Mouse (Mus musculus): ENCODE data around the gene Rab29.
"Not testable (repeated sequence)": the region's sequence is repeated elsewhere in the genome, so short reads cannot be mapped to it uniquely, and the experiment has no call there.

Rab29 gene

GRCm38 (mm10) chr1:131867093-131867945 lies at the start of gene Rab29:
Rab29 (plus strand) TSS chr1:131867224.
- peak; percentile 85 for DNase-seq

DNA sequence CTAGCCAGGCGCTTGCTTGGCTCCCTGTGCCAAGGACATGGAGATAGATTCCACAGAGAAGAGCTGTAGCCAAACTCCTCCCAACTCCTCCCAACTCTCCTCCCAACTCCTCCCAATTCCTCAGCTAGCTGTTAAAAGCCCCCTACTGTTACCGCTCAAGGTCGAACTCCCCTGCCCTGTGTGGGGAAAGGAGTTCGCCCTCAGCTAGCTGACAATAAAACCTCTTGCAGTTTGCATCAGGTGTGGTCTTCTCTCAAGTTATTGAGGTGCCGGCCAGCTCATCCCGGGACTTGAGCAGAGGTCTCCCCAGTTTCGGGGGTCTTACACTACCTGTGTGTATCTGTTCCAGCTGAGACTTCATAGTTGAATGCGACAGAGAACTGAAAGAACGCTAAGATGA lies 46.7 kb upstream of the Rab29 start:
- not testable (repeated sequence) for DNase-seq

GRCm38 (mm10) chr1:131820887-131821328 lies 46.1 kb upstream of the Rab29 start:
- no peak for DNase-seq

- DNase-seq: no peak
Observed at GRCm38 (mm10) chr1:131822292-131822691, 44.7 kb upstream of the Rab29 start.

GRCm38 (mm10) chr1:131822856-131823492 lies 44.0 kb upstream of the Rab29 start:
- DNase-seq: no peak

GRCm38 (mm10) chr1:131823563-131823962 lies 43.5 kb upstream of the Rab29 start:
- peak; percentile 35 for DNase-seq

- DNase-seq: no peak
Observed at GRCm38 (mm10) chr1:131824528-131825181, 42.4 kb upstream of the Rab29 start.

DNA sequence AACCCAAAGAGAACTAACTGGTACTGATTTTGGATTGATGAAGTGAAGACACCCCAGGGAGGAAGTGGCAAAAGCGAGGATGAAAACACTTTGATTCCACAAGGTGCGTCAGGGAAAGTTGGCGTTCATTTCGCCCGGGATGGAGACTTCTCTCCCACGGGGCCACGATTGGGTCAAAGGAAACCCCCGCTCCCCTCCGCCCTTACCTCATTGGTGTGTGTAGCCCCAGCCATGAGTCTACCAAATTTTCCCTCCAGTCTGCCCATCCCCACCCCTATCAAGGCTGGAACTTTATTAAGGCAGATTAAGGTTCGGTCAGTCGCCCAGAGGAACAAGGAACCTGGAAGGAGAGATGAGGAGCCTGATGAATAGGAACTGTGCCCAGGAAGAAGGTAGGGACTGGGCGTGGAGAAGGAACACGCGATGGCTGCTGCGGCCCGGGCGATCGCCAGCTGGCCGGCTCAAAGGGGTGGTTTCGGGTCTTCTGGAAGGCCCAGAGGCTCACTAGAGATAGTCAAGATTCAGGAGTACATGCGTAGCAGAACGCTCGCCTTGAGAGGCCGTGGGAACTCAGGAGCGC lies 39.7 kb upstream of the Rab29 start, which contains the start of gene Slc41a1:
TSS of gene Slc41a1 (plus strand) at position 287 of the 580 bp plus-strand sequence.
- DNase-seq: no peak

DNA sequence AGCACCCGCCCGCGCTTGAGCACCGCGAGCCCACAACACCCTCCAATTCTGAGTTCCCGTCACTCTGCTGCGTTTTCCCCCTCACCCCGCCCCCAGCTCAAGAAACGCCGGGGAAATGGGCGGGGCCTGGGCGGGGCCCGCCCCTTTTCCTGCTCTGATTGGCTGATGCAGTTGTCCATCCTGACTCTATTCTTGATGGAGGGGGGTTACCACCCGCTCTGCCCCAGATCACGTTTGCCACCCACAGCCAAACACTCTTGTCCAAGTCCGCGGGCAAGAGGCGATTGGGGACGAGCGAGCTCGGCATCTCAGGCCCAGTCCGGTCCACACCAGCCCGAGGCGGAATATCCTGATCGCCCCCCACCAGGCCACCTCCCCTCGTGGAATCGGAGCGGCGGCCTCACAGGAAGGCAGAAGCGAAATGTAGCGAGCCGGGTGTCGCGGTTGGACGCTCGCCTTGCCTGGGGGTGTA lies 39.2 kb upstream of the Rab29 start:
- peak; percentile 93 for DNase-seq

DNA sequence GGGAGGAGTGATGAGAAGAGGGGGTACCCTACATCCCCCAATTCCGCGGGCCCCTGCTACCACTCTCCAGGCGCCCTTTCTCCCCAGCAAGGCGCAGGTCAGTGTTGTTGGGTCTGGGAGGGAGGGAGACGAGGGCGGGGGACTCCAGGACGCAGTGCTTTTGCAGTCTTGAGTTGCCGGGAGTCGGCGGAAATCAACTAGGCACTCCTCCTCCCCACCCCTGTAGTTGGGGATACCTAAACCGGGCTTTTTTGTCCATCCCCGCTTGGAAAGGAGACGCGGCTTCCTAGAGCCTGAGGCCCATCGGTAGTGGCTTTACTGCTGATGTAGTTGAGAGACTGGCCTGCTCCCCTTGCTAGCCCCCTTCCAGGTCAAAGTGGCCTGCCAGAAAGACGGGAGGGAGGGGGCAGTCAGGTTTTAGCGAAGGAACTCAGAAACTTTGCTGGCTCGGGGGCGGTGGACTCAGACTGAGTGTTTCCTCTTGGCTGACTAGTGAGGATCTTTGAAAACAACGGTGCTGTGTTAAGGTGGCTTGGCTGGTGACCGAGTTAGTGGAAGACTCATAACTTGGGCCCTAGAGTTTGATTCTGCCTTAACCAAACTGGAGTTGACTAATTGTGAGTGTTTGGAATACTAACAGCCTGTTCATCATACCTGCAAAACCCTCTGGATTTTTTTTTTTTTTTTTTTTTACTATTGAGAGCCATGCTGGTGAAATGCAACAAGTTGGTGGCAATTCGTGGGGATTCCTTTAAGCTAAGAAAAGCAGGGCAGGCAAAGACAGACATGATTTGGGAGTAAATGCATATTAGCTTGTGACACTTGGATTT lies 38.5 kb upstream of the Rab29 start:
- no peak for DNase-seq

DNA sequence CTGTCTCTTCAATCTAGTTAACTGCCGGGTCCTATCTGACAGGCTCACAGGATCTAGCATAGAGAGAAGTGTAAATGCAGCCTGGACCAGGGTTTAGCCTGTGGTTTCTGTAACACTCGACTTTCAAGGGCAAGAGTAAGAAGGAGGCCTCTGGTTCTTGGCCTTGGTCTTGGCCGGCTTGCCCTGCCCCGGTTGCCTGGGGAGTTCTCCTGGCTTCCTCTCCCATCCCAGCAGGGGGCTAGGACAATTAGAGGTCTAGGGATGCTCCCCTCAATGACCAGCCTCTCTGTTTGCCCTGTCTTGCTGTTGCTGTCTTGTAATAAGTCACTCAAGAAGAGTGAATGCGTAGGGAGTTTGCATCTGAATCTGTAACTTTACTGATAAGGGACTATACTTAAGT lies 37.7 kb upstream of the Rab29 start:
- no peak for DNase-seq

DNA sequence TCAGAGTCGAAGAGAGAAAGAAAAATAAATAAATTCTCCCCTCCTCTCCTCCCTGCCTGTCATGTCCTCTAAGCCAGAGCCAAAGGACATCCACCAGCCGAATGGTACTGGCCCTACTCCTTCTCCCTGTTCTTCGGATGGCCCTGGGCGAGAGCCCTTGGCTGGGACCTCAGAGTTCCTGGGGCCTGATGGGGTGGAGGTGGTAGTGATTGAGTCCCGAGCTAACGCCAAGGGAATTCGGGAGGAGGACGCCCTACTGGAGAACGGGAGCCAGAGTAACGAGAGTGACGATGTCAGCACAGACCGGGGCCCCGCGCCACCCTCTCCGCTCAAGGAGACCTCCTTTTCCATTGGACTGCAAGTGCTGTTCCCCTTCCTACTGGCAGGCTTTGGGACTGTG lies 36.5 kb upstream of the Rab29 start:
- no peak for DNase-seq

DNA sequence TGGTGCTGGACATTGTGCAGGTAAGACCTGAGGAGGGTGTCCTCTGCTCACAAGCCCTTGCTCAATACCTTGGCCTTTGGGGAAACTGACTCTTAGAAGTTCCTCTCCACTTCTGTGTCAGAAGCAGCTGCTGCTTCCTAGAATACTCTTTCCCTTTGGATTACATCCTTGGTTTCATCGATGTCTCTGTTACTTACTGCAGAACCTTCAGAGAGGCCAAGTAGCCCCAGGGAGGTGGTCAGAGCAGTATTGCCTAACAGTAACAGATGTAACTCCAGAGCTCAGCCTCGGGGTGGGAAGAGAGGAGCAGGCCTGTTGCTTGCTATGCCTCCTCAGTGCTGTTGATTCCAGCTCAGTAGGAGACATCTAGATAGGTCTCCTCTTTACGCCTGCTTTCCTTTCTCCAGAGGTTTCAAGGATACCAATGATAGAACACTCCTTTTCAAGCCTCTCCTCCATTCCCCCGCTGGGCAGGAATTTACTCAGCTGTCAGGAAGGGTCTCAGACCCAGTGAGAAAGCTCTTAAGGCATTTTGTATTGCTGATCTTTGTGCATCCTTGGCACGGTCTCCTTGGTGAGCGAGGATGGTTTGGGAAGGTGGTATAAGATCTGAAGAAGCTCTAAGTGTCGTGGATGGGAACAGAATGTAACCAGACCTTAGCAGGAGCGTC lies 35.9 kb upstream of the Rab29 start:
- no peak for DNase-seq

GRCm38 (mm10) chr1:131837035-131837434 lies 30.0 kb upstream of the Rab29 start:
- DNase-seq: no peak

DNA sequence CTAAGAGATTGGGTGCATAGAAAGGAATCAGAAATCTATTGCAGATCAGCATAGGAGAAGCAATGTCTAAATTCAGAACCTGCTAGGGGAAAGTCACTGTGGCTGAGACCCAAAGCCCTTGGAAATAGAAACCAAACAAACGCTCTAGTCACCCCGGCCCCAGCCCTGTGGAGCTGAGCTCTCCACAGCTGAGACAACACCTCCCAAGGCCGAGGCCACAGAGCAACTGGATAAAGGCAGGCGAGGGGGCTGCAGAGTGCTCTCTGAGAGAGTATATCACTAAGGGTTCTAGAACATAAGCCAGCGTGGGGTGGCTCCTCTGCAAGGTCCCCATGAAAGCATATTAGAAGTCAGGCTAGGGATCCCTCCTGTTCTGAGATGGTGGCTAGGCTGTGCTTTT lies 28.5 kb upstream of the Rab29 start:
- no peak for DNase-seq

DNA sequence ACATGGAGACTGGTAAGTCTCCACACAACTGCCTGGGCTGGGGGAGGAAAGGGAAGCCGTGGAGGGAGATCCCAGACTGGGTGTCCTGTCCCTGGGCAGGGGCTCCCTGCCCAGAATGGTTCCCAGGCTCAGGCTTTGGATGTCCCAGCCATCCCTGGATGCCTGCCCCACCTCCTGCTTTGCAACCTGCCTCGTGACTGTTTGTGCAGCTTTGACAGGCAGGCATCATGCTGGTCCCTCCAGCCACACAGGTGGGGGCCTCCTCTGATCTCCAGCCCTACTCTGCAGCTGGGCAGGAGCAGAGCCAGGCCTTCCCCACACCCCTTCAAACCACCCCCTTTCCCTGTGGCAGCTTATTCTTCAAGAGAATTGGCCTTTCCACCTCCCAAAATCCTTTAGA lies 27.7 kb upstream of the Rab29 start:
- no peak for DNase-seq

DNA sequence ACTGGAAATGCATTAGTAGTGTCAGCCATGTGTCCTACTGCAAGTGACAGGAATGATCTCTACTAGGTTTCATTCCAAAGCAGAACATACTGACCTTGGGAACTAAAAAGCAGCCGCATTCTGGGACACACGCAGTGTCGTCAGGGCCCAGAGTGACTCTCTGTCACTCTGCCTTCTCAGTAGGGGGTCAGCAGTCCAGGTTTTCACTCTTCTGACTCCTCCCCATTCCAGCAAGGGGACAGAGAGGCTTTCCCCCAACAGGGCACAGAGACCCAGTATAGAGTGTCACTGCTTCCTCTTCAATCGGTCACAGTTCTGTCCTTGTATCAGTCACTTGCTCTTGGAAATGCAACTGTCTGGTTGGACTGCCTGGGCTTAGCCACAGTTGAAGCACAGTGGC lies 24.8 kb upstream of the Rab29 start:
- no peak for DNase-seq

GRCm38 (mm10) chr1:131843758-131844157 lies 23.3 kb upstream of the Rab29 start:
- DNase-seq: no peak

DNA sequence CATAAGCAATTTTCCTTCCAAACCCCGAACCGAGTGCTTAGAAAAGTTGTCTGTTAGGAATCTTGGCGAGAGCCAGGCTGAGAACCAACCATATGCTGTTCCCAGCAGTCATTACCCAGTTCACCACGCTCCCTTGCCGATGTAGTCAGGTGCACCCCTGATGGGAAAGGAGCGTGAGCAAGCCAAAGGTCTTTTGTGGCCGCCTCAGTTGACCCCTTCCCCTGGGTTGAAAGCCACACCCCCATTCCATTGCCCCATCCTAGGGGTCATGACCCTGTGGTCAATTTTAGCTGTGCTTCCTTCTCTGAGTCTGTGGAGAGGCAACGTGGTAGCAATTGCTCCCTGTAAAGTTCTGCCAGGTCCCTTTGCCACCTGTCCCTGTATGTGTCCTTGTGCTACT lies 22.1 kb upstream of the Rab29 start:
- DNase-seq: no peak

- DNase-seq: peak; percentile 40
Observed at GRCm38 (mm10) chr1:131846255-131846654, 20.8 kb upstream of the Rab29 start.

GRCm38 (mm10) chr1:131861811-131862210 lies 5.2 kb upstream of the Rab29 start:
- no peak for DNase-seq

- DNase-seq: no peak
Observed at GRCm38 (mm10) chr1:131865596-131865995, 1.4 kb upstream of the Rab29 start.

Data from right cerebral cortex, postnatal 25 days (tissue).